Mouse (Mus musculus): ENCODE data around the gene Cox4i2. TPM values are rescaled to one million over a fixed set of nuclear protein-coding genes. Genes with fewer than 3 reads are reported as not detected.

Gene Cox4i2
- polyA plus RNA-seq, 1 experiment, result 0.32 TPM

DNA sequence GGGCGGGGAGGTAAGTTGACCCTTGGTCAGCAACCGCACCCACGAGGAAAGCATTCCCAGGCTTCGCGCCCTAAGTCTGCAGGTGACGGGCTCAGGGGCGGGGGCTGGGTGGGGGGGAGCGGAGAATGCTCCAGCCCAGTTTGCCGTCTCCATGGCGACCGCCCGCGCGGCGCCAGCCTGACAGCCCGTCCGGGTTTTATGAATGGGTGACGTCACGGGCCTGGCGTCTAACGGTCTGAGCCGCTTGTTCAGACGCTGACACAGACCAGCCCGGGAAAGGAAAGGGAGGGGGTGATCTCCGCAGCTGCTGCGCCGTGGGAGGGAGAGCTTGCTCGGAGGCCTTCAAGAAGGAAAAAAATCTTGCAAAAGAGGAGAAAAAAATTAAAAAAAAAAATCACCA is 19.0 kb upstream of the Cox4i2 start:
- Histone ChIP-seq H3K36me3 (ENCODE audit: control insufficient read depth, insufficient read depth, low read length) (no peaks in the 10 kb centered on the region), H3K4me3 (ENCODE audit: control insufficient read depth, low read depth, low read length) (peak overlapping the region; percentile 65), H3K4me1 (ENCODE audit: control insufficient read depth, insufficient read depth, low read length) (peaks cover 37% of the 10 kb centered on the region), H3K27me3 (ENCODE audit: control insufficient read depth, insufficient read depth, low read length) (no peaks in the 10 kb centered on the region), H3K27ac (ENCODE audit: control insufficient read depth, insufficient read depth, low read depth, low read length) (peak overlapping the region; percentile 41; the same call in 1 of the 2 replicates)
- TF ChIP-seq CTCF (IDR thresholded peaks at IDR 0.05; ENCODE audit: control insufficient read depth, insufficient read depth, insufficient replicate concordance, low read depth, low read length) (no peak), POLR2A (IDR thresholded peaks at IDR 0.05; ENCODE audit: control insufficient read depth, low read depth, low read length) (no peak)

DNA sequence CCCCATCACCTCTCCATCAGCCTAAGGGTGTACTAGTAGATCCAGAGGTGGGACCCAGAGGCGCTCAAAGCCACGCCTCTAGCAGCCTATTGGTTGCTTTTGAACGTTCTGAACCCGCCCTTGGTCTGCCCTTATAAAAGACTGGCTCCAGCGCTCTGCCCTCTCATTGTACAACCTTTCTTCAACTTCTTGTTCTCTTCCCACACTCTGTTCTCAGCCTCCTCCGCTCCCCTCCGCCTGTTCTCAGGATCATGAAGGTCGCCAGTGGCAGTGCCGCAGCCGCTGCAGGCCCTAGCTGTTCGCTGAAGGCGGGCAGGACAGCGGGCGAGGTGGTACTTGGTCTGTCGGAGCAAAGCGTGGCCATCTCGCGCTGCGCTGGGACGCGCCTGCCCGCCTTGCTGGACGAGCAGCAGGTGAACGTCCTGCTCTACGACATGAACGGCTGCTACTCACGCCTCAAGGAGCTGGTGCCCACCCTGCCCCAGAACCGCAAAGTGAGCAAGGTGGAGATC is 17.8 kb upstream of the Cox4i2 start, which contains the start of gene Id1:
Id1 (plus strand) TSS at position 162 of the 512 bp plus-strand sequence.
- TF ChIP-seq CTCF (IDR thresholded peaks at IDR 0.05; ENCODE audit: control insufficient read depth, insufficient read depth, insufficient replicate concordance, low read depth, low read length) (no peak), POLR2A (IDR thresholded peaks at IDR 0.05; ENCODE audit: control insufficient read depth, low read depth, low read length) (peak; percentile 70; the same call in 1 of the 2 replicates)
- H3K27ac ChIP-seq (ENCODE audit: control insufficient read depth, insufficient read depth, low read depth, low read length), result peak within 1 kb of the TSS; percentile 41

DNA sequence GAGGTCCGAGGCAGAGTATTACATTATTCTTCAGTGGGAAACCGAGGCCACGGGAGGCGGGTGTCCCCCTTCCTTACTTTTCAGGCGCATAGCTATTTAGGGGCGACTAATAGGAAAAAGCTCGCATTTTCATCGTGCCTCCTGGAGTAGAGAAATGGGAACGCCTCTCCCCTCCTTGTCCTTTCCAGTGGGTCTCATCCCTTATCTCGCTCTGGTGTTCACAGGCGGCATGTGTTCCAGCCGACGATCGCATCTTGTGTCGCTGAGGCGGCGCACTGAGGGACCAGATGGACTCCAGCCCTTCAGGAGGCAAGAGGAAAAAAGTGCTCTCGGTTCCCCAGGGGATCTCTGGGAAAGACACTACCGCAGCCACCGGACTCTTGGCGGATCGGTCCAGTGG is 17.2 kb upstream of the Cox4i2 start:
- H3K27me3 ChIP-seq (ENCODE audit: control insufficient read depth, insufficient read depth, low read length), result no peaks in the 10 kb centered on the region
- peak overlapping the region; percentile 72 for H3K4me3 ChIP-seq (ENCODE audit: control insufficient read depth, low read depth, low read length)
- no peak for TF ChIP-seq CTCF (IDR thresholded peaks at IDR 0.05; ENCODE audit: control insufficient read depth, insufficient read depth, insufficient replicate concordance, low read depth, low read length)
- TF ChIP-seq POLR2A (IDR thresholded peaks at IDR 0.05; ENCODE audit: control insufficient read depth, low read depth, low read length), result no peak
- peaks cover 38% of the 10 kb centered on the region for H3K4me1 ChIP-seq (ENCODE audit: control insufficient read depth, insufficient read depth, low read length)
- H3K36me3 ChIP-seq (ENCODE audit: control insufficient read depth, insufficient read depth, low read length), result no peaks in the 10 kb centered on the region
- peak overlapping the region; percentile 41; the same call in 1 of the 2 replicates for H3K27ac ChIP-seq (ENCODE audit: control insufficient read depth, insufficient read depth, low read depth, low read length)

More for the DNA sequence above, 17.8 kb upstream of the Cox4i2 start, which contains the start of gene Id1:
- Histone ChIP-seq H3K36me3 (ENCODE audit: control insufficient read depth, insufficient read depth, low read length) (no peaks in the 10 kb centered on the region), H3K27me3 (ENCODE audit: control insufficient read depth, insufficient read depth, low read length) (no peaks in the 10 kb centered on the region), H3K4me3 (ENCODE audit: control insufficient read depth, low read depth, low read length) (peak within 1 kb of the TSS; percentile 72), H3K4me1 (ENCODE audit: control insufficient read depth, insufficient read depth, low read length) (peaks cover 33% of the 10 kb centered on the region)

DNA sequence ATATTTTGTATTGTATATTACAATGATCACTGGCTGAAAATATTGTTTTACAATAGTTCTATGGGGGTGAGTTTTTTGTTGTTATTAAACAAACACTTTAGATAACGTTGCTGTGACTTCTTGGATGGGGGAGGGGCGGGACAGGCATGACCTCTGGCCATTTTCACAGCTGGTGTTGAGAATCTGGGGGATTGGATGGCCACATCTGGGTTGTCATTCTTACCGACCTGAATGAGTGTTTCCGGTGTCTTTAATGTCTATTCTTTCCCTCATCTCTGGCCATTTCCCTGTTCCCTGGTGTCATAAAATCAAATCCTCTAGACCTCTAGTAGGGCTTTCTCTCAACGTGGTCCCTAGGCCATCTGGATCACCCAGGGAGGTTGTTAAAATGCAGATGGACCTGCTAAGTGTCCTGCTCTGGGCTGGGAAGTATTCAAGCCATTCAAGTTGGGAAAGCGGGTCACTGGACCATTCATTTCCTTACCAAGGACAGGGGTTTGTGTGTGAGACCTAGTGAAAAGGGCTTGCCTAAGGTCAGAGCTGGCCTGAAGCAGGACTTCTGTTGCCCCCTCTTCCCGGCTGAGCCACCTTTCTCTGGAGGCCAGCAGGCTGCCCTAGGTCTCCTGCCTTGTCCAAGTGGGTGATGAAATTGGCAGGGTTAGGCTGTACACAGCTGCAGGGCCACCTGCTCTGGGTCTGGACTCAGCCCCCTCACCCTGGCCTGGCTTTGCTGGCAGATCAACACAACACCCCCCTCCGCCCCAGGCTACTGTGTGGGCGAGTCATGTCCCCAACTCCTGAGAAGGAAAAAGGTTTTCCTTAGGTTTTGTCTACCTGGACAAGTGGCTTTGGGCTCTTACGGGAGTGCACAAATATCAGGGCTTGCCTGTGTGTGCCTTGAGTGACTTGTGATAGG is 16.4 kb upstream of the Cox4i2 start:
- Histone ChIP-seq H3K4me1 (ENCODE audit: control insufficient read depth, insufficient read depth, low read length) (peaks cover 38% of the 10 kb centered on the region), H3K36me3 (ENCODE audit: control insufficient read depth, insufficient read depth, low read length) (no peaks in the 10 kb centered on the region), H3K27ac (ENCODE audit: control insufficient read depth, insufficient read depth, low read depth, low read length) (peak overlapping the region; percentile 15; the same call in 1 of the 2 replicates), H3K4me3 (ENCODE audit: control insufficient read depth, low read depth, low read length) (peak overlapping the region; percentile 24), H3K27me3 (ENCODE audit: control insufficient read depth, insufficient read depth, low read length) (no peaks in the 10 kb centered on the region)
- TF ChIP-seq POLR2A (IDR thresholded peaks at IDR 0.05; ENCODE audit: control insufficient read depth, low read depth, low read length), result no peak
- TF ChIP-seq CTCF (IDR thresholded peaks at IDR 0.05; ENCODE audit: control insufficient read depth, insufficient read depth, insufficient replicate concordance, low read depth, low read length), result no peak

DNA sequence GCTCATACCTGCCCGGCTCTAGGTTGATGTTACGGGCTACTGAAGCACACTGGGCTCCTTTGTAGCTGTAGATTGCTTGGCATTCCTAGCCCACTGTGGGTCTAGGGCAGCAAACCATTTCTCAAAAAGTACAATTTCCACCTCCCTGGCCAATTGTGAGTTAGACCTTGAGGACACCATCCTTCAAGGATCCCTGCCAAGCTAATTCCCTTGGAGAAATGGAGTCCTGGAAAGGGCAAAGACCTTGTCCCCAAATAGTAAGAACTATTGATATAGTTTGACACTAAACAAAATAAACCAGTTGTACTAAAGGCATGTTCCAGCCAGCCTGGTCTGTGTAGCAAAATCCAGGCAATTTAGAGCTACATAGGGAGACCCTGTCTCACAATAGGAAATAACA is 15.6 kb upstream of the Cox4i2 start:
- Histone ChIP-seq H3K4me1 (ENCODE audit: control insufficient read depth, insufficient read depth, low read length) (peaks cover 38% of the 10 kb centered on the region), H3K4me3 (ENCODE audit: control insufficient read depth, low read depth, low read length) (no peak overlapping the region), H3K36me3 (ENCODE audit: control insufficient read depth, insufficient read depth, low read length) (no peaks in the 10 kb centered on the region), H3K27ac (ENCODE audit: control insufficient read depth, insufficient read depth, low read depth, low read length) (no peak overlapping the region), H3K27me3 (ENCODE audit: control insufficient read depth, insufficient read depth, low read length) (no peaks in the 10 kb centered on the region)
- TF ChIP-seq CTCF (IDR thresholded peaks at IDR 0.05; ENCODE audit: control insufficient read depth, insufficient read depth, insufficient replicate concordance, low read depth, low read length) (no peak), POLR2A (IDR thresholded peaks at IDR 0.05; ENCODE audit: control insufficient read depth, low read depth, low read length) (no peak)

DNA sequence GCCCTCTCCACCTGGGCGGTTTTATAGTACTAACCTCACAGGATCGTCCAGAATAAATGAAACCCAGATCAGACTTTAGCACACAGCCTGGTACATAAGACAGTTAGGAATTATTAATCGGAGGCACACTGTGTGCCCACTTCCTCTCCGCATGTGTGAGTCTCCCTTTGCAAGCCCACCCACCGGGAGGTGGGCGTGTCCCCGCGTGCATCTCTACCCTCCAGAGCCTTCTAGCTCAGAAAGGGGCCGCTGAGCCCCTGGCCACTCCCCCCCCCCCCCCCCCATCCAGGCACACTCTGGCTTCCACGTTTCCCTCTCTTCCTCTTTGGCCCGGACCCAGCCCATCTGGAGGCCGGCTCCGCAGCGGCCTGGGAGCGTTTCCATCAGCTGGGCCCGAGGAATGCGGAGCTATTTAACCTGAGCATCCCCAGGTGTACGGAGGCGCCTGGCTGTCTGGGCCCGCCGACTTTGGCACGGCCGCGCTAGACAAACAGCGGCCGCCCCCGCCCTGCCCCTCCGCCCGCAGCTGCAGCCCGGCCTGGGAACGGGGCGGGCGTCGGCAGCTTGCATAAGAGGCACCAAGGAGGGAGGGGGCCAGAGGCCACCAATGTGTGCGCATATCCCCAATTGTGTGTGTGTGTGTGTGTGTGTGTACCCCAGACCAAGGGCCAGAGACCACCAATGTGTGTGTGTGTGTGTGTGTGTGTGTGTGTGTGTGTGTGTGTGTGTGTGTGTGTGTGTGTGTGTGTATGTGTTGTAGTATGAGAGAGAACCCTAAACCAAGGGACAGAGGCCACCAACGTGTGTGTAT is 14.7 kb upstream of the Cox4i2 start:
- Histone ChIP-seq H3K36me3 (ENCODE audit: control insufficient read depth, insufficient read depth, low read length) (no peaks in the 10 kb centered on the region), H3K4me1 (ENCODE audit: control insufficient read depth, insufficient read depth, low read length) (peaks cover 38% of the 10 kb centered on the region), H3K27ac (ENCODE audit: control insufficient read depth, insufficient read depth, low read depth, low read length) (peak overlapping the region; percentile 36), H3K4me3 (ENCODE audit: control insufficient read depth, low read depth, low read length) (no peak overlapping the region; the same call in 1 of the 2 replicates), H3K27me3 (ENCODE audit: control insufficient read depth, insufficient read depth, low read length) (no peaks in the 10 kb centered on the region)
- TF ChIP-seq CTCF (IDR thresholded peaks at IDR 0.05; ENCODE audit: control insufficient read depth, insufficient read depth, insufficient replicate concordance, low read depth, low read length) (no peak), POLR2A (IDR thresholded peaks at IDR 0.05; ENCODE audit: control insufficient read depth, low read depth, low read length) (no peak)
